Mouse (Mus musculus): ENCODE data around the gene Mei1.

The Mei1 gene

GRCm38 (mm10) chr15:82138565-82138964 lies 68.8 kb downstream of the Mei1 start:
- TF ChIP-seq GATA4 (IDR thresholded peaks at IDR 0.05; ENCODE audit: insufficient replicate concordance, low read length) = no peak

- no peak for TF ChIP-seq GATA4 (IDR thresholded peaks at IDR 0.05; ENCODE audit: insufficient replicate concordance, low read length)
Measured at GRCm38 (mm10) chr15:82139196-82139595, 69.4 kb downstream of the Mei1 start.

GRCm38 (mm10) chr15:82140355-82140754 lies 70.6 kb downstream of the Mei1 start:
- TF ChIP-seq GATA4 (IDR thresholded peaks at IDR 0.05; ENCODE audit: insufficient replicate concordance, low read length) = no peak

GRCm38 (mm10) chr15:82144157-82144556 lies 74.4 kb downstream of the Mei1 start:
- TF ChIP-seq GATA4 (IDR thresholded peaks at IDR 0.05; ENCODE audit: insufficient replicate concordance, low read length) = no peak

GRCm38 (mm10) chr15:82145408-82145807 lies 75.6 kb downstream of the Mei1 start:
- no peak for TF ChIP-seq GATA4 (IDR thresholded peaks at IDR 0.05; ENCODE audit: insufficient replicate concordance, low read length)

- no peak for TF ChIP-seq GATA4 (IDR thresholded peaks at IDR 0.05; ENCODE audit: insufficient replicate concordance, low read length)
Measured at GRCm38 (mm10) chr15:82145851-82146769, 76.3 kb downstream of the Mei1 start.

GRCm38 (mm10) chr15:82146770-82147610 lies 77.2 kb downstream of the Mei1 start, which contains the start of gene Srebf2:
Gene Srebf2 (plus strand): TSS chr15:82147181.
- no peak for TF ChIP-seq GATA4 (IDR thresholded peaks at IDR 0.05; ENCODE audit: insufficient replicate concordance, low read length)

GRCm38 (mm10) chr15:82147611-82148111 lies 77.9 kb downstream of the Mei1 start:
- TF ChIP-seq GATA4 (IDR thresholded peaks at IDR 0.05; ENCODE audit: insufficient replicate concordance, low read length) = no peak

GRCm38 (mm10) chr15:82148510-82148911 lies 78.7 kb downstream of the Mei1 start:
- TF ChIP-seq GATA4 (IDR thresholded peaks at IDR 0.05; ENCODE audit: insufficient replicate concordance, low read length) = no peak

GRCm38 (mm10) chr15:82150042-82150441 lies 80.2 kb downstream of the Mei1 start:
- no peak for TF ChIP-seq GATA4 (IDR thresholded peaks at IDR 0.05; ENCODE audit: insufficient replicate concordance, low read length)

GRCm38 (mm10) chr15:82151176-82151575 lies 81.4 kb downstream of the Mei1 start:
- no peak for TF ChIP-seq GATA4 (IDR thresholded peaks at IDR 0.05; ENCODE audit: insufficient replicate concordance, low read length)

- TF ChIP-seq GATA4 (IDR thresholded peaks at IDR 0.05; ENCODE audit: insufficient replicate concordance, low read length) = no peak
Measured at GRCm38 (mm10) chr15:82152022-82152421, 82.2 kb downstream of the Mei1 start.

GRCm38 (mm10) chr15:82152435-82152834 lies 82.6 kb downstream of the Mei1 start:
- TF ChIP-seq GATA4 (IDR thresholded peaks at IDR 0.05; ENCODE audit: insufficient replicate concordance, low read length) = no peak

GRCm38 (mm10) chr15:82156298-82156697 lies 86.5 kb downstream of the Mei1 start:
- no peak for TF ChIP-seq GATA4 (IDR thresholded peaks at IDR 0.05; ENCODE audit: insufficient replicate concordance, low read length)

GRCm38 (mm10) chr15:82156902-82157301 lies 87.1 kb downstream of the Mei1 start:
- TF ChIP-seq GATA4 (IDR thresholded peaks at IDR 0.05; ENCODE audit: insufficient replicate concordance, low read length) = no peak
